Mouse (Mus musculus) intestine, postnatal 0 days (tissue): ENCODE measurements around the gene Fam89b. TPM values are rescaled to one million over a fixed set of nuclear protein-coding genes. Genes with fewer than 3 reads are reported as not detected.
A peak's percentile ranks its signal among the peaks of the same experiment; 100 is the strongest.

ENCODE experiments used
- ATAC-seq: fragments of 200-750 bp; cut with Nextera tagmentation; 2 replicates; pipeline ENCODE4 v1.8.0; 2017; ENCODE audit warnings: mild to moderate bottlenecking, moderate TSS enrichment, moderate library complexity
- H3K27ac ChIP-seq: fragments of 300-500 bp; sonication (generic); 2 replicates; pipeline ENCODE4 v1.5.1; 2014; ENCODE audit warnings: mild to moderate bottlenecking, low read depth, low read length, moderate library complexity
- H3K27me3 ChIP-seq: fragments of 300-500 bp; sonication (generic); replicated peaks from 2 replicates; pipeline ENCODE4 v1.6.1; 2014; ENCODE audit warnings: low read length, mixed read lengths; ENCODE audit not compliant: control insufficient read depth, insufficient read depth
- H3K36me3 ChIP-seq: fragments of 300-500 bp; sonication (generic); 2 replicates; pipeline ENCODE4 v1.6.1; 2014; ENCODE audit warnings: mild to moderate bottlenecking, moderate library complexity; ENCODE audit not compliant: control insufficient read depth, insufficient read depth
- H3K4me1 ChIP-seq: fragments of 300-500 bp; sonication (generic); replicated peaks from 2 replicates; pipeline ENCODE4 v1.6.1; 2014; ENCODE audit warnings: antibody characterized with exemption, low read length, mixed read lengths; ENCODE audit not compliant: control insufficient read depth, insufficient read depth
- H3K4me2 ChIP-seq: fragments of 300-500 bp; sonication (generic); replicated peaks from 2 replicates; pipeline ENCODE4 v1.6.1; 2014; ENCODE audit warnings: low read depth, mild to moderate bottlenecking, moderate library complexity
- H3K4me3 ChIP-seq: fragments of 300-500 bp; sonication (generic); 2 replicates; pipeline ENCODE4 v1.5.1; 2014; ENCODE audit warnings: low read depth, low read length
- H3K9ac ChIP-seq: fragments of 300-500 bp; sonication (generic); 2 replicates; pipeline ENCODE4 v1.6.1; 2014; ENCODE audit warnings: mild to moderate bottlenecking, low read depth, low read length
- H3K9me3 ChIP-seq: fragments of 300-500 bp; sonication (generic); 2 replicates; pipeline ENCODE4 v1.6.1; 2016; ENCODE audit warnings: mixed run types; ENCODE audit not compliant: control insufficient read depth
- CTCF ChIP-seq: sonication (generic); IDR thresholded peaks from 2 replicates; pipeline ENCODE4 v1.5.1; 2016; ENCODE audit warnings: low read depth, mild to moderate bottlenecking, control low read depth, antibody characterized with exemption, moderate library complexity
- whole genome bisulfite sequencing: fragments of 180-500 bp; shearing (Covaris S2); extraction: QIAGEN DNeasy Blood & Tissue Kit; methylation state at CpG from one replicate; pipeline ENCODE4 v1.1.7; 2014; 5-methylcytosine and 5-hydroxymethylcytosine counted together
- polyA plus RNA-seq: library from polyadenylated mRNA; unstranded; fragments of >200 nt; fragmentation: Nextera tagmentation; extraction: Ambion mirVana; gene quantifications from 2 replicates; pipeline ENCODE4 v1.2.1, GENCODE M21; 2015

Fam89b gene
- 48.5 and 48.9 TPM in 2 replicates for polyA plus RNA-seq

DNA sequence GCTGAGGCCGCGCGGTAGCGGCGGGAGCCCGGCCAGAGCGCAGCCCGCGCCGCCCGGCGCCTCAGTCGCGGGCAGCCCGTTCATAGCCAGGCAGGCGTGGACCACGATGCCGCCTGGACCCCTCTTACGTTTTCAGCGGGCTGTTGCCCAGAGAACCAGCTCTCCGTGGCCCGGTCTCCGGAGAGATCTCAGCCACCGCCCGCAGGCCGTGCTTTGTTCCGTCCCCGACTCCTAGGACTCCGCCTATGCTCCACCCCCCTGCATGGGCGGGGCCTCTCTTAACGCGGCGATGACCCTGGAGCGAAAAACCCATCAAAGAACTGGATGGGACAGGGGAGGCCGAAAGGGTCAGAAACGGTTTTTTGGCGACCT, at the start of gene Fam89b:
Gene Fam89b, minus strand, starts transcription at position 210 of the 372 bp plus-strand sequence.
- WGBS, result under 1% methylated on average over 37 of the region's 37 CpGs
- ATAC-seq, result peak; percentile 47
- Histone ChIP-seq H3K4me1 (peaks cover 17% of the 10 kb centered on the region), H3K9ac (peak within 1 kb of the TSS; percentile 87), H3K36me3 (0 out of 2 replicates have a peak, but pooled peaks cover 2% of the 10 kb centered on the region), H3K4me3 (peak within 1 kb of the TSS; percentile 84), H3K27me3 (no peaks in the 10 kb centered on the region), H3K4me2 (peak within 1 kb of the TSS; percentile 95), H3K27ac (peak within 1 kb of the TSS; percentile 69), H3K9me3 (no peaks in the 10 kb centered on the region)
- 0 out of 2 replicates have a peak, but pooled peaks have one; percentile 1 for TF ChIP-seq CTCF

DNA sequence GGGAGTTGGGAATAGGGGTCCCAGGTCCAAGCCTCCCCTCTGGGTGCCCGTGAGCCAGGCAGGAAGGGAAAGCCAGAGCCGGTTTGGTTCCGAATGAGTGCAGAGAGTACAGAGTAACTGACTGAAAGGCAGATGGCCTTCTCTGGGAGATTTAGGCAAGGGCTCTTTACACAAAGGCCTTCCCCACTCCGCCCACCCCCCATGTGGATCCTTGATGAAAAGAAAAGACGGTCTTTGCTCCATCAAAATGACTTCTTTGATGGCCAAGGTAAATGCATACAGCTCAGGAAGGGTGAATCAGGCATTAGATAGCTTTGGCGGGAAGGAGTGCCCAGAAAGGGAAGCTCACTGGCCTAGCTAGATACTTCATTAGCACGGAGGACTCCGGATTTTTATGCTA, 48.9 kb upstream of the Fam89b start:
- H3K36me3 ChIP-seq, result no peaks in the 10 kb centered on the region
- no peaks in the 10 kb centered on the region for H3K4me1 ChIP-seq
- H3K9ac ChIP-seq, result no peak overlapping the region
- ATAC-seq, result no peak
- H3K9me3 ChIP-seq, result no peaks in the 10 kb centered on the region
- H3K4me2 ChIP-seq, result no peak overlapping the region
- no peaks in the 10 kb centered on the region for H3K27me3 ChIP-seq
- no peak overlapping the region for H3K4me3 ChIP-seq
- WGBS, result 63% methylated on average over 8 of the region's 8 CpGs
- no peak for TF ChIP-seq CTCF
- no peak overlapping the region for H3K27ac ChIP-seq

DNA sequence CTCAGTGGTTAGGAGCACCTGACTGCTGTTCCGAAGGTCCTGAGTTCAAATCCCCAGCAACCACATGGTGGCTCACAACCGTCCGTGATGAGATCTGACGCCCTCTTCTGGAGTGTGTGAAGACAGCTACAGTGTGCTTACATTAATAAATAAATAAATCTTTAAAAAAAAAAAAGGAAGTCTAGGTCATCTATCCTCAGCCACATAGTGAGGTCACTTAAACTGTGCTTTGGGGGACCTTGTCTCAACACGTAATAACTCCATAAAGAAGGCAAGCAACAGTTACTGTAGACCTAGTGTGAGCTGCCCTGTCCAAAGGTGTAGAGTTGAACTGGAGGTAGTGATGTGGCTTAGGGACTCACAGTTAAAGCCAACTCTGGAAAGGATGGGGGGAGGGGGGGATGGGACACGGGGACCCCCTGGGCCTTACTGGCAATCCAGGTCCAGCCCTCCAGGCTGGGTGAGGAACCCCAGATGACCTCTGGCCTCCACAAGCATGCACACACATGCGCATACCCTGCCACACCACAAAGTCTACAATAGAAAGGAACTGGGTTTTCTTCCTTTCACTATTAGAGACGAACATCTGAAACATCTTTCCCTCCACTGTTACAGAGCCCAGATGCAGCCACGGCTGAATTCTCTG, 48.1 kb upstream of the Fam89b start:
- peak; percentile 17; the same call in 1 of the 2 replicates for TF ChIP-seq CTCF
- no peak overlapping the region for H3K27ac ChIP-seq
- H3K36me3 ChIP-seq, result no peaks in the 10 kb centered on the region
- ATAC-seq, result no peak
- no peaks in the 10 kb centered on the region for H3K4me1 ChIP-seq
- no peaks in the 10 kb centered on the region for H3K9me3 ChIP-seq
- no peaks in the 10 kb centered on the region for H3K27me3 ChIP-seq
- H3K4me2 ChIP-seq, result no peak overlapping the region
- 73% methylated on average over 9 of the region's 9 CpGs for WGBS
- H3K9ac ChIP-seq, result no peak overlapping the region
- H3K4me3 ChIP-seq, result no peak overlapping the region

DNA sequence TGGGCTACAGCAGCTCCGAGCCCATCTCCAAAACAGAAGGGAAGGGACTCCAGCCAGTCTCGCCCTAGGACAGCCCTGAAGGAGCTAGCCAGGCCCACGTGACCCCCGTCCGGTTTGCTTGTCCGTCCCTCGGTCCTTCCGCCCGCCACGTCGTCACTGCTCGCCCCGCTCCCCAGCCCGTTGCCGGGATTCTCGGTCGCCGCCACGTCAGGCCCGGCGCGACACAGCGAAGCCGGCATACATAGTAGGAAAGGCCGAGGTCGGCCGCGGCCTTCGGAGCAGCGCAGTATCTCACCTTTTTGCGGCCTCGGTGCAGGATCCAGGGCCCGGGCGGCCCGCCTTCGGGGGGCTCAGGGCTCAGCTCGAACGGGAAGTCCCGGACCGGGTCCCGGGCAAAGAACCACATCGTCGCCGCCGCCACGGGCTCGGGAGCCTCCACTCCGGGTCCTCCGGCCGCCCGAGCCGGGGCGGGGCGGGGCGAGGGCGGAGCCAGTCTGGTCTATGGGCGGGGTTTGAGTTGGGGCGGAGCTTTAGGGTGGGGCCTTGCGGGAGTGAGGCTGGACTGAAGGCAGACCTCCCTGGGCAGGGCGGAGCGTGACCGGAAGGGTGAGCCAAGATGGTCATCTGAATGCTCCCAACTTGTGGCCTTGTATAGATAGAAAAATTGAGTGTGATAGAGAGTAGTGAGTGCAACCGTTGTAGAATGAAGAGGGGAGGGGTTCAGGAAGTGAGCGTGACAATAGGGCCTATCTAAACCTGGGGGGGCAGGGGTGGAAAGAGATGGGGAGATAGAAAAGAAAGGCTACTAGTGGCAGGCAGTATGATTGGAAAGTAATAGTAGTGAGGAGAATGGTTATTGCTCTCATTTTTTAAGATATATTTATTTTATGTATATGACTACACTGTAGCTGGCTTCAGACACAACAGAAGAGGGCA, 41.7 kb upstream of the Fam89b start, which contains the start of gene Scyl1:
Gene Scyl1, minus strand, starts transcription at position 495 of the 936 bp plus-strand sequence.
- Histone ChIP-seq H3K4me1 (0 out of 2 replicates have a peak, but pooled peaks cover 5% of the 10 kb centered on the region), H3K9me3 (no peaks in the 10 kb centered on the region), H3K4me2 (peak within 1 kb of the TSS; percentile 86), H3K27me3 (no peaks in the 10 kb centered on the region), H3K9ac (peak within 1 kb of the TSS; percentile 92), H3K27ac (peak within 1 kb of the TSS; percentile 87), H3K4me3 (peak within 1 kb of the TSS; percentile 76), H3K36me3 (peaks cover 29% of the 10 kb centered on the region)
- 1% methylated on average over 64 of the region's 64 CpGs for WGBS
- ATAC-seq, result peak; percentile 96
- TF ChIP-seq CTCF, result no peak

DNA sequence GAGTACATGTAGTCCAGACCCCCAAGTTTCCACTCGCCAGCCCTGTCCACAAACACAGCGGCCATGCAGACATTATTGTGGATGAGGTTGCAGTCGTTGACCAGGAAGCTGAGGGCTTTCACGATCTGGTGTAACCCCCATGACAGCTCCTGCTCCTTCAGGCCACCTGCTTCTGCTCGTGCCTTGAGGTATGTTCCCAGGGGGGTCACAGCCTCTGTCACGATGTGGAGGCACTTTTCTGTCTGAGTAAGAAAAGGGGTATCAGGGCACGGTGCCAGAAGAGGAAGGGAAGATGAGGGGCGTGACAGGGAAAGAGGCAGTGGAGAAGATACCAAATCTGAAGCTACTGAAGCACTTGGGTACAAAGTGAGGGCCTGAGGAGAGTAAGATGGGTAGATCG, 40.9 kb upstream of the Fam89b start:
- peak overlapping the region; percentile 86 for H3K4me2 ChIP-seq
- ATAC-seq, result no peak
- no peaks in the 10 kb centered on the region for H3K27me3 ChIP-seq
- peaks cover 37% of the 10 kb centered on the region for H3K36me3 ChIP-seq
- no peak for TF ChIP-seq CTCF
- 0 out of 2 replicates have a peak, but pooled peaks cover 5% of the 10 kb centered on the region for H3K4me1 ChIP-seq
- H3K9me3 ChIP-seq, result no peaks in the 10 kb centered on the region
- H3K4me3 ChIP-seq, result peak overlapping the region; percentile 76
- WGBS, result 32% methylated on average over 9 of the region's 9 CpGs
- peak overlapping the region; percentile 87 for H3K27ac ChIP-seq
- peak overlapping the region; percentile 92 for H3K9ac ChIP-seq

DNA sequence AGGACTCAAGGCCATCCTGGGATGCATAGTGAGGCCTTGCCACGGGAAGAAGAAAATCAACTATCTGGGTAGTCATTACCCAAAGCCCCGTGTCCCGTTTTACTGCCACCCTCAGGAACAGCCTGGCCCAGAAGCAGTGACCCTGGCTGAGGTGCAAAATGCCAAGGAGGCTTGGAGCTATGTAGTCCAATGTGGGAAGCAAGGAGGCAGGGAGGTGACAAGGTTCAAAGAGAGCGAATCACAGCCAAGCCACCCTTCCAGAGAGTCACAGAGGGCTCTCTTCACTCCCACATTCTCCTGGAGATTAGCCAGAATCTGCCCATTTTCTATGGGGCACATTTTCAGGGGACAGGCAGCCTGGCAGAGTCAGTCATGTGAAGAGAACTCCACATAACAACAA, 37.8 kb upstream of the Fam89b start:
- TF ChIP-seq CTCF, result no peak
- Histone ChIP-seq H3K36me3 (peaks cover 63% of the 10 kb centered on the region), H3K27ac (no peak overlapping the region), H3K9me3 (no peaks in the 10 kb centered on the region), H3K27me3 (no peaks in the 10 kb centered on the region), H3K4me2 (no peak overlapping the region), H3K4me1 (0 out of 2 replicates have a peak, but pooled peaks cover 5% of the 10 kb centered on the region), H3K4me3 (no peak overlapping the region), H3K9ac (no peak overlapping the region)
- WGBS, result 84% methylated on average over 4 of the region's 4 CpGs
- no peak for ATAC-seq
